Mouse (Mus musculus): Measurements from ENCODE around the gene Gm21319. TPM values are rescaled to one million over a fixed set of nuclear protein-coding genes. Genes with fewer than 3 reads are reported as not detected.
"Not testable (repeated sequence)": the region's sequence is repeated elsewhere in the genome, so short reads cannot be mapped to it uniquely, and the experiment has no call there.

The Gm21319 gene
- polyA plus RNA-seq (2015; fragmentation: Nextera tagmentation; extraction: Ambion mirVana), result not detected in 2 replicates

GRCm38 (mm10) chr12:87775655-87776054 lies at the start of gene Gm21319:
TSS of gene Gm21319 (minus strand) at chr12:87775755.
- H3K4me3 ChIP-seq (replicated peaks); H3K27me3 ChIP-seq; H3K9ac ChIP-seq; DNase-seq; H3K36me3 ChIP-seq; H3K4me2 ChIP-seq; ATAC-seq (ENCODE audit: low read depth); H3K27ac ChIP-seq; H3K4me1 ChIP-seq (replicated peaks); H3K9me3 ChIP-seq (replicated peaks): not testable (repeated sequence)
- 68% methylated on average over 4 of the region's 4 CpGs for WGBS (ENCODE audit: insufficient replicate concordance)

- DNase-seq; H3K9ac ChIP-seq; H3K36me3 ChIP-seq; H3K4me2 ChIP-seq; H3K27me3 ChIP-seq; H3K27ac ChIP-seq; ATAC-seq (ENCODE audit: low read depth); H3K9me3 ChIP-seq (replicated peaks); H3K4me3 ChIP-seq (replicated peaks); H3K4me1 ChIP-seq (replicated peaks): not testable (repeated sequence)
- WGBS (ENCODE audit: insufficient replicate concordance), result 57% methylated on average over 5 of the region's 6 CpGs
Measured at GRCm38 (mm10) chr12:87816277-87816676, 40.7 kb upstream of the Gm21319 start, which contains the start of gene BB287469. TSS of gene BB287469 (plus strand) at chr12:87816577.

- 64% methylated on average over 5 of the region's 5 CpGs for whole genome bisulfite sequencing (ENCODE audit: insufficient replicate concordance)
- not testable (repeated sequence) for H3K4me1 ChIP-seq (replicated peaks); H3K9me3 ChIP-seq (replicated peaks); H3K27me3 ChIP-seq; H3K4me2 ChIP-seq; ATAC-seq (ENCODE audit: low read depth); H3K36me3 ChIP-seq; H3K9ac ChIP-seq; H3K27ac ChIP-seq; DNase-seq; H3K4me3 ChIP-seq (replicated peaks)
Measured at GRCm38 (mm10) chr12:87797971-87798370, 22.4 kb upstream of the Gm21319 start.

GRCm38 (mm10) chr12:87795212-87795611 lies 19.7 kb upstream of the Gm21319 start, which contains the start of gene Gm21936:
TSS of gene Gm21936 (plus strand) at chr12:87795512.
- not testable (repeated sequence) for H3K4me3 ChIP-seq (replicated peaks); H3K27ac ChIP-seq; DNase-seq; H3K36me3 ChIP-seq; H3K4me2 ChIP-seq; H3K4me1 ChIP-seq (replicated peaks); H3K27me3 ChIP-seq; H3K9ac ChIP-seq; H3K9me3 ChIP-seq (replicated peaks); ATAC-seq (ENCODE audit: low read depth)
- 50% methylated on average over 1 of the region's 1 CpGs for WGBS (ENCODE audit: insufficient replicate concordance)

Other genes starting within 250 kb of the Gm21319 start
- gene Oog1, start 173.1 kb downstream of the Gm21319 start, polyA plus RNA-seq (2015; fragmentation: Nextera tagmentation; extraction: Ambion mirVana), result not detected in 2 replicates
- gene Gm4027, start 156.9 kb downstream of the Gm21319 start, polyA plus RNA-seq (2015; fragmentation: Nextera tagmentation; extraction: Ambion mirVana), result not detected in 2 replicates
- not detected in 2 replicates for gene Gm16381, start 131.1 kb downstream of the Gm21319 start, polyA plus RNA-seq (2015; fragmentation: Nextera tagmentation; extraction: Ambion mirVana)
- not detected in 2 replicates for gene Gm21936, start 19.8 kb upstream of the Gm21319 start, polyA plus RNA-seq (2015; fragmentation: Nextera tagmentation; extraction: Ambion mirVana)
- not detected in 2 replicates for gene BB287469, start 40.8 kb upstream of the Gm21319 start, polyA plus RNA-seq (2015; fragmentation: Nextera tagmentation; extraction: Ambion mirVana)
- not detected in 2 replicates for gene Gm2001, start 66.6 kb upstream of the Gm21319 start, polyA plus RNA-seq (2015; fragmentation: Nextera tagmentation; extraction: Ambion mirVana)
- gene Gm2016, start 98.3 kb upstream of the Gm21319 start, polyA plus RNA-seq (2015; fragmentation: Nextera tagmentation; extraction: Ambion mirVana), result not detected in 2 replicates
- gene Gm2022, start 119.6 kb upstream of the Gm21319 start, polyA plus RNA-seq (2015; fragmentation: Nextera tagmentation; extraction: Ambion mirVana), result not detected in 2 replicates
- gene Gm2035, start 144.1 kb upstream of the Gm21319 start, polyA plus RNA-seq (2015; fragmentation: Nextera tagmentation; extraction: Ambion mirVana), result not detected in 2 replicates
- gene Gm2042, start 178.3 kb upstream of the Gm21319 start, polyA plus RNA-seq (2015; fragmentation: Nextera tagmentation; extraction: Ambion mirVana), result not detected in 2 replicates
- gene Gm2075, start 236.1 kb upstream of the Gm21319 start, polyA plus RNA-seq (2015; fragmentation: Nextera tagmentation; extraction: Ambion mirVana), result not detected in 2 replicates
- gene Gm6803, start 243.0 kb upstream of the Gm21319 start, polyA plus RNA-seq (2015; fragmentation: Nextera tagmentation; extraction: Ambion mirVana), result not detected in 2 replicates

Measured in liver, embryonic 13.5 days (tissue).